Mouse (Mus musculus): ENCODE data around the gene Foxp2. TPM values are rescaled to one million over a fixed set of nuclear protein-coding genes. Genes with fewer than 3 reads are reported as not detected.

Foxp2 gene
- polyA plus RNA-seq, 1 experiment from 2014 or later, result 76.6 TPM

GRCm38 (mm10) chr6:15347705-15348104 lies 446.6 kb downstream of the Foxp2 start:
- Histone ChIP-seq H3K9ac (replicated peaks; ENCODE audit: low read depth, low read length) (no peak overlapping the region), H3K27me3 (ENCODE audit: control insufficient read depth, insufficient read depth, low read length) (no peaks in the 10 kb centered on the region), H3K9me3 (ENCODE audit: control insufficient read depth, low read depth, low read length) (no peaks in the 10 kb centered on the region), H3K36me3 (ENCODE audit: control insufficient read depth, insufficient read depth, low read length) (no peaks in the 10 kb centered on the region), H3K4me1 (ENCODE audit: control insufficient read depth, insufficient read depth, low read length) (no peaks in the 10 kb centered on the region), H3K4me2 (replicated peaks; ENCODE audit: low read depth, low read length) (no peak overlapping the region), H3K27ac (ENCODE audit: low read length) (no peak overlapping the region), H3K4me3 (ENCODE audit: low read depth, low read length) (no peak overlapping the region)
- WGBS, result 86% methylated on average over 3 of the region's 3 CpGs
- no peak for ATAC-seq (ENCODE audit: insufficient number of reproducible peaks, insufficient read depth, low FRiP score, low read depth)

- Histone ChIP-seq H3K9ac (replicated peaks; ENCODE audit: low read depth, low read length) (no peak overlapping the region), H3K9me3 (ENCODE audit: control insufficient read depth, low read depth, low read length) (no peaks in the 10 kb centered on the region), H3K4me2 (replicated peaks; ENCODE audit: low read depth, low read length) (no peak overlapping the region), H3K27ac (ENCODE audit: low read length) (no peak overlapping the region), H3K4me3 (ENCODE audit: low read depth, low read length) (no peak overlapping the region), H3K27me3 (ENCODE audit: control insufficient read depth, insufficient read depth, low read length) (no peaks in the 10 kb centered on the region), H3K4me1 (ENCODE audit: control insufficient read depth, insufficient read depth, low read length) (no peaks in the 10 kb centered on the region), H3K36me3 (ENCODE audit: control insufficient read depth, insufficient read depth, low read length) (no peaks in the 10 kb centered on the region)
- no peak for ATAC-seq (ENCODE audit: insufficient number of reproducible peaks, insufficient read depth, low FRiP score, low read depth)
- 78% methylated on average over 4 of the region's 4 CpGs for WGBS
These were observed 454.7 kb downstream of the Foxp2 start for GRCm38 (mm10) chr6:15355852-15356251.

GRCm38 (mm10) chr6:15370281-15370680 lies 469.1 kb downstream of the Foxp2 start:
- Histone ChIP-seq H3K4me1 (ENCODE audit: control insufficient read depth, insufficient read depth, low read length) (no peaks in the 10 kb centered on the region), H3K9me3 (ENCODE audit: control insufficient read depth, low read depth, low read length) (no peaks in the 10 kb centered on the region), H3K27ac (ENCODE audit: low read length) (no peak overlapping the region), H3K27me3 (ENCODE audit: control insufficient read depth, insufficient read depth, low read length) (no peaks in the 10 kb centered on the region), H3K36me3 (ENCODE audit: control insufficient read depth, insufficient read depth, low read length) (no peaks in the 10 kb centered on the region), H3K4me2 (replicated peaks; ENCODE audit: low read depth, low read length) (no peak overlapping the region), H3K4me3 (ENCODE audit: low read depth, low read length) (no peak overlapping the region), H3K9ac (replicated peaks; ENCODE audit: low read depth, low read length) (no peak overlapping the region)
- no peak for ATAC-seq (ENCODE audit: insufficient number of reproducible peaks, insufficient read depth, low FRiP score, low read depth)
- 52% methylated on average over 8 of the region's 8 CpGs for WGBS

DNA sequence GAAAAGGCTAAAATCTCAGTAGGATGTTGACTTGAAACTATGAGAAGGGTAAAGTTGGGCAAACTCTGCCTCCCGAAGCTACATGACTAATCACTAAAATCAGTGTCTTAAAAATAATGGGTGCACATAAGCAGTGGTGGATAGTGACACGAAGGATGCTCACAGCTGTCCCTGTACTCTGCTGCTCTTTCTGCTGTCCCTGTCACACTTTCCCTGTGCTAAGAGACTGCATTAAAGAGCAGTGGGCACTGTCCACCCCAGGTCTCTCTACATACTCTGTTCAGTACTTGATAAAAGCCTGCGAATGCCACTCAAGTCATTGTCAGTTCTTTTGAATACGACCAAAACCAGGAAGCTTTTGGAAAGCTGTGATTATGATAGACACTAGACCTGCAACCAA lies 469.7 kb downstream of the Foxp2 start:
- no peak overlapping the region for H3K9ac ChIP-seq (replicated peaks; ENCODE audit: low read depth, low read length)
- no peak overlapping the region for H3K4me3 ChIP-seq (ENCODE audit: low read depth, low read length)
- no peaks in the 10 kb centered on the region for H3K27me3 ChIP-seq (ENCODE audit: control insufficient read depth, insufficient read depth, low read length)
- no peaks in the 10 kb centered on the region for H3K36me3 ChIP-seq (ENCODE audit: control insufficient read depth, insufficient read depth, low read length)
- WGBS, result 86% methylated on average over 4 of the region's 4 CpGs
- ATAC-seq (ENCODE audit: insufficient number of reproducible peaks, insufficient read depth, low FRiP score, low read depth), result no peak
- no peak overlapping the region for H3K4me2 ChIP-seq (replicated peaks; ENCODE audit: low read depth, low read length)
- no peaks in the 10 kb centered on the region for H3K9me3 ChIP-seq (ENCODE audit: control insufficient read depth, low read depth, low read length)
- no peaks in the 10 kb centered on the region for H3K4me1 ChIP-seq (ENCODE audit: control insufficient read depth, insufficient read depth, low read length)
- no peak overlapping the region for H3K27ac ChIP-seq (ENCODE audit: low read length)

DNA sequence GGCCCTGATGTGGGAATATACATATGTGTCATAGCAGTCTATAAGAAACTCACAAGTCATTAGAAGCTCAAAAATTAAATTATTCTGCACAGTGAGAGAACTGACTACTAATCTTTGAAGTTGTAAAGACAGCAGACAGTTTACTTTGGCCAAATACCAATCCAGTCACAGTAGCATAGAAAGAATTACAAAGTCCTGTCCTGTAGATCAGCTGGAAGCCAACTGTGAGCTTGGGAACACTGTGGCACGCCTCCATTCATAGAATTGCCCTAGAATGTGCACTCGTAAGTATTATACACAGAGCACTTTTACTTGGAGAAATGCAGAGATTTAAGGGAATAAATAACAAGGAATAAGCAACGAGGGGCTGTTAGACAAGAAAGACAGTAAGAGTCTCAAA lies 472.5 kb downstream of the Foxp2 start:
- no peak overlapping the region for H3K4me2 ChIP-seq (replicated peaks; ENCODE audit: low read depth, low read length)
- WGBS, result 70% methylated on average over 3 of the region's 3 CpGs
- H3K36me3 ChIP-seq (ENCODE audit: control insufficient read depth, insufficient read depth, low read length), result no peaks in the 10 kb centered on the region
- no peak overlapping the region for H3K4me3 ChIP-seq (ENCODE audit: low read depth, low read length)
- H3K4me1 ChIP-seq (ENCODE audit: control insufficient read depth, insufficient read depth, low read length), result no peaks in the 10 kb centered on the region
- H3K27me3 ChIP-seq (ENCODE audit: control insufficient read depth, insufficient read depth, low read length), result no peaks in the 10 kb centered on the region
- no peak overlapping the region for H3K9ac ChIP-seq (replicated peaks; ENCODE audit: low read depth, low read length)
- ATAC-seq (ENCODE audit: insufficient number of reproducible peaks, insufficient read depth, low FRiP score, low read depth), result no peak
- H3K9me3 ChIP-seq (ENCODE audit: control insufficient read depth, low read depth, low read length), result no peaks in the 10 kb centered on the region
- H3K27ac ChIP-seq (ENCODE audit: low read length), result no peak overlapping the region

- Histone ChIP-seq H3K27me3 (ENCODE audit: control insufficient read depth, insufficient read depth, low read length) (no peaks in the 10 kb centered on the region), H3K4me3 (ENCODE audit: low read depth, low read length) (no peak overlapping the region), H3K4me1 (ENCODE audit: control insufficient read depth, insufficient read depth, low read length) (no peaks in the 10 kb centered on the region), H3K27ac (ENCODE audit: low read length) (no peak overlapping the region), H3K9me3 (ENCODE audit: control insufficient read depth, low read depth, low read length) (no peaks in the 10 kb centered on the region), H3K9ac (replicated peaks; ENCODE audit: low read depth, low read length) (no peak overlapping the region), H3K36me3 (ENCODE audit: control insufficient read depth, insufficient read depth, low read length) (no peaks in the 10 kb centered on the region), H3K4me2 (replicated peaks; ENCODE audit: low read depth, low read length) (no peak overlapping the region)
- no peak for ATAC-seq (ENCODE audit: insufficient number of reproducible peaks, insufficient read depth, low FRiP score, low read depth)
- WGBS, result 36% methylated on average over 5 of the region's 5 CpGs
These were observed 477.1 kb downstream of the Foxp2 start for GRCm38 (mm10) chr6:15378261-15378660.

GRCm38 (mm10) chr6:15396462-15396861 lies 495.3 kb downstream of the Foxp2 start:
- Histone ChIP-seq H3K4me2 (replicated peaks; ENCODE audit: low read depth, low read length) (no peak overlapping the region), H3K9me3 (ENCODE audit: control insufficient read depth, low read depth, low read length) (no peaks in the 10 kb centered on the region), H3K9ac (replicated peaks; ENCODE audit: low read depth, low read length) (no peak overlapping the region), H3K27me3 (ENCODE audit: control insufficient read depth, insufficient read depth, low read length) (no peaks in the 10 kb centered on the region), H3K4me3 (ENCODE audit: low read depth, low read length) (no peak overlapping the region), H3K4me1 (ENCODE audit: control insufficient read depth, insufficient read depth, low read length) (no peaks in the 10 kb centered on the region), H3K36me3 (ENCODE audit: control insufficient read depth, insufficient read depth, low read length) (no peaks in the 10 kb centered on the region), H3K27ac (ENCODE audit: low read length) (no peak overlapping the region)
- no peak for ATAC-seq (ENCODE audit: insufficient number of reproducible peaks, insufficient read depth, low FRiP score, low read depth)
- 58% methylated on average over 6 of the region's 6 CpGs for WGBS

DNA sequence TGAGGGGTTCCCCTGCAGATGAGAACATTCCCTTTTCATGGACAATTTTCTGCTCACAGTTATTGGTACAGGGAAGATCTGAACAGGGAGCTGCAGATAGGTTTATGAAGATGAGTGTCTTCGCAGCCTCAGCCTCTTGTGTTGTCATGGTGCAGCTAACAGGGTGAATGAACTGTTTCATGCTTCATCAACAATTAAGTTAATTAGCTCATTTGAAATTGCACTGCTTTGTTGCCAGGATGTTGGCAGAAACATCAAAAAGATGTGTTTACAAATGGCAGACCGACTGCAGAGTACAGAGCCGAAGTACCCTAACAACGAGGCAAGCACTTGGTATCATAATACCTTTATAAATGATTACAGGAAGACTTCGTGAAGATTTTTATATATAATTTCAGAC lies 496.3 kb downstream of the Foxp2 start:
- no peaks in the 10 kb centered on the region for H3K36me3 ChIP-seq (ENCODE audit: control insufficient read depth, insufficient read depth, low read length)
- 76% methylated on average over 5 of the region's 5 CpGs for WGBS
- no peak overlapping the region for H3K4me2 ChIP-seq (replicated peaks; ENCODE audit: low read depth, low read length)
- no peak for ATAC-seq (ENCODE audit: insufficient number of reproducible peaks, insufficient read depth, low FRiP score, low read depth)
- H3K9ac ChIP-seq (replicated peaks; ENCODE audit: low read depth, low read length), result no peak overlapping the region
- no peaks in the 10 kb centered on the region for H3K27me3 ChIP-seq (ENCODE audit: control insufficient read depth, insufficient read depth, low read length)
- H3K4me1 ChIP-seq (ENCODE audit: control insufficient read depth, insufficient read depth, low read length), result no peaks in the 10 kb centered on the region
- H3K9me3 ChIP-seq (ENCODE audit: control insufficient read depth, low read depth, low read length), result no peaks in the 10 kb centered on the region
- no peak overlapping the region for H3K27ac ChIP-seq (ENCODE audit: low read length)
- H3K4me3 ChIP-seq (ENCODE audit: low read depth, low read length), result no peak overlapping the region

DNA sequence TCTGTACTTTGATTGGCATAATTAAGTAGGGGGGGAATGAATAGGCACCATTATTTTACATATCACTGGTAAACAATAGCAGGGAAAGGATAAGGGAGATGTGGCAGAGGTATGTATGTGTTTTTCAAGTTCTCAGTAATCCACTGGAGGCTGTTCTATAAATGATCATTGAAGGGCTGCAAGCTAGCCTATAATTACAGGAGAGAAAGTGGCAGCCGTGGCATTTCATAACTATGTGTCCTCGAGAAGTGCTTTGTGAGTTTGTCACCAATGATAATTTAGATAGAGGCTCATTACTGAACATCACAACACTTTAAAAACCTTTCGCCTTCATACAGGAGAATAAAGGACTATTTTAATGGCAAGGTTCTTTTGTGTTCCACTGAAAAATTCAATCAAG lies 500.0 kb downstream of the Foxp2 start:
- Histone ChIP-seq H3K27ac (ENCODE audit: low read length) (no peak overlapping the region), H3K36me3 (ENCODE audit: control insufficient read depth, insufficient read depth, low read length) (no peaks in the 10 kb centered on the region)
- WGBS, result 88% methylated on average over 3 of the region's 3 CpGs

More for the DNA sequence above, 500.0 kb downstream of the Foxp2 start:
- H3K9me3 ChIP-seq (ENCODE audit: control insufficient read depth, low read depth, low read length), result no peaks in the 10 kb centered on the region
- no peak overlapping the region for H3K4me2 ChIP-seq (replicated peaks; ENCODE audit: low read depth, low read length)
- H3K27me3 ChIP-seq (ENCODE audit: control insufficient read depth, insufficient read depth, low read length), result no peaks in the 10 kb centered on the region
- H3K9ac ChIP-seq (replicated peaks; ENCODE audit: low read depth, low read length), result no peak overlapping the region
- ATAC-seq (ENCODE audit: insufficient number of reproducible peaks, insufficient read depth, low FRiP score, low read depth), result no peak
- no peak overlapping the region for H3K4me3 ChIP-seq (ENCODE audit: low read depth, low read length)
- H3K4me1 ChIP-seq (ENCODE audit: control insufficient read depth, insufficient read depth, low read length), result no peaks in the 10 kb centered on the region
